Mouse (Mus musculus) C2C12 (cell line): ENCODE results near the gene Vegfd.

Experiments used
- CTCF ChIP-seq: IDR thresholded peaks from one replicate; pipeline ENCODE4 v1.5.1; 2011; ENCODE audit not compliant: control insufficient read depth, insufficient read depth, insufficient read length
- MAX ChIP-seq: IDR thresholded peaks from one replicate; pipeline ENCODE4 v1.6.1; 2011; ENCODE audit warnings: mild to moderate bottlenecking, control low read depth
- MYOD1 ChIP-seq: IDR thresholded peaks from one replicate; pipeline ENCODE4 v1.6.1; 2011; ENCODE audit warnings: low read depth; ENCODE audit not compliant: control insufficient read depth, insufficient read length

DNA sequence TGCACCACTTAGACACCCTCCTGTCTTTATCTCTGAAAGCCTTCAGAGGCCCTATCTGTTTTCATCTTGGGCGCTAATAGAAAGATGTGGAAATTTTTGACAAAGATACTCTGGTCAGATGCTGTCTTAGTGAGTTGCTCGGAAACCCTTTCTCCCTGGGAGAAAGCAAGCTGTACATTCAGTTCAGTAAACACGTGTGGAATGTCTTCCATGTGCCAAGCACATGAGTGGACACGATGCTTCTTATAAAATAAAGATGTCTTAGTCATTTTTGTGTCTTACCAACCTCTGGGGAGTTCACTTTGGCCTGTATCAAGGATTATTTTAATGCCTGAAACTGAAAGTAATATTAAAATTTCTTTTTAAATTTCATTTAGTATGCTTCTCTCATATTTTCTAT lies 6.5 kb downstream of the Vegfd start:
- TF ChIP-seq CTCF (no peak), MAX (peak; percentile 25), MYOD1 (no peak)
